Mouse (Mus musculus): Measurements from ENCODE around the gene Lgals8. TPM values are rescaled to one million over a fixed set of nuclear protein-coding genes. Genes with fewer than 3 reads are reported as not detected.

Lgals8 gene
- polyA plus RNA-seq, 1 experiment from 2014 or later, result 20.8 TPM

DNA sequence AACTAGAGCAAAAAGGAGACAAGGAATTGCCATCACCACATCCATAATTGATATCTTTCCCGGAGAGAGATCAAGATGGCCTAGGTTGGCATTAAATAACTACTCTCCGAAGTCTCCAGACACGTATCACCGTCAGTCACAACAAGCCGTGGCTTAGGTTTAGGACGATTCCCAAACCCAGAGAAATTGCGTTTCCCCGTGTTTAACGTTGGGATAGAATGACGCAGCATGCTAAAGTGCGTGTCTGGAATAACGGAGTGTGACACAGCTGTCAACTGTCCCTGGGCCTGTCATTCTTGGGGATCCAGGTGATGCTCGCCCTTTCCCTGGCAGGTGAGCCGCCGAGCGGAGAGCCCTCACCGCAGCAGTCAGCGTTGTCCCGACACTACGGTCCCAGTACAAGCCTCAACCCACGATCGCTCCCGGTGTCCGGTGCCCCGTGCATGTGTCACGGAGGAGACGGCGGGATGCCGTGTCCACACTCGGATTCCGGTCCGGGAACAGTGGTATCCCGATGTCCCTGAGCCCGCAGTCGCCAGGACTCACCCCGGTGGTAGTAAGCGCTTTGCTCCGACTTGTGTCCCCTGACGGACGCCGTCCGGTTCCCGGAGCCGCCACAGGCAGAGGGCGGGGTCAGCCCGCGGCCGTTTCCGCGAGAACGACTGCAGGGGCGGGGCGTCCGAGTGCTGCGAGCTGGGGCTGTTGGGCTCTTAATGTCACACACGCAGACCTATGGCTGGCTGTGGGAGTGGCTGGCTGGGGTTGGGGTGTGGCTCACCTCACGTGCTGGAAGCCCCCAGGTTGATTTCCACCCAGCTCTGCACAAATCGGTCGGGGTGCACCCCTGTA is 3.6 kb downstream of the Lgals8 start:
- Histone ChIP-seq H3K27ac (ENCODE audit: low read depth) (peak overlapping the region; percentile 69), H3K36me3 (ENCODE audit: insufficient read depth) (no peaks in the 10 kb centered on the region), H3K27me3 (ENCODE audit: insufficient read depth, low read length) (no peaks in the 10 kb centered on the region), H3K9ac (peak overlapping the region; percentile 76), H3K4me3 (ENCODE audit: low read depth, low read length) (peak overlapping the region; percentile 74), H3K9me3 (ENCODE audit: low read depth, low read length) (no peaks in the 10 kb centered on the region), H3K4me1 (ENCODE audit: insufficient read depth) (no peaks in the 10 kb centered on the region), H3K4me2 (peak overlapping the region; percentile 71)
- ATAC-seq (ENCODE audit: insufficient read depth) (peak; percentile 97), DNase-seq (peak; percentile 96)
- WGBS, result under 1% methylated on average over 59 of the region's 59 CpGs
- TF ChIP-seq CTCF (IDR thresholded peaks at IDR 0.05; ENCODE audit: low read depth), result no peak

DNA sequence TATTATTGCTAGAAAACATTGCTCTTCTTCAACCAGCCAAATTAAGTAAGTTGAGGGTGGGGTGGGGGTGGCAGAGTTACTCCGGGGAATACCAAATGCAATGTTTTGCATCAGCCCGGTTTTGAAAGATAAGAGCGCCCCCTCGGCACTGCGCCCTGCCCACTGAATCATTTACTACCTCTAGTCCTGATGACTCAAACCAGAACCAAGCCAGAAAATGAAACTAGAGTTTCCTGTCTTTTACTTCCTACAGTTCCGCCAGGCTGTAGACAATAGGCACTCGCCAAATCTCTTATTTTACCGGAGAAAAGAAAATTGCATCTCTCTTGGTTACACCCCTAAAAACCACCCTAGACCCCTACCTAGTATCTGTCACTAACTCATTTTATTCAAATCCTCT is 4.3 kb downstream of the Lgals8 start:
- Histone ChIP-seq H3K9ac (peak overlapping the region; percentile 76), H3K27me3 (ENCODE audit: insufficient read depth, low read length) (no peaks in the 10 kb centered on the region), H3K4me1 (ENCODE audit: insufficient read depth) (no peaks in the 10 kb centered on the region), H3K4me2 (peak overlapping the region; percentile 71), H3K4me3 (ENCODE audit: low read depth, low read length) (peak overlapping the region; percentile 74), H3K27ac (ENCODE audit: low read depth) (peak overlapping the region; percentile 69), H3K9me3 (ENCODE audit: low read depth, low read length) (no peaks in the 10 kb centered on the region), H3K36me3 (ENCODE audit: insufficient read depth) (0 out of 2 replicates have a peak, but pooled peaks cover 2% of the 10 kb centered on the region)
- 2% methylated on average over 8 of the region's 8 CpGs for WGBS
- DNase-seq (peak; percentile 75), ATAC-seq (ENCODE audit: insufficient read depth) (no peak)
- TF ChIP-seq CTCF (IDR thresholded peaks at IDR 0.05; ENCODE audit: low read depth), result peak; percentile 19; the same call in 1 of the 2 replicates

DNA sequence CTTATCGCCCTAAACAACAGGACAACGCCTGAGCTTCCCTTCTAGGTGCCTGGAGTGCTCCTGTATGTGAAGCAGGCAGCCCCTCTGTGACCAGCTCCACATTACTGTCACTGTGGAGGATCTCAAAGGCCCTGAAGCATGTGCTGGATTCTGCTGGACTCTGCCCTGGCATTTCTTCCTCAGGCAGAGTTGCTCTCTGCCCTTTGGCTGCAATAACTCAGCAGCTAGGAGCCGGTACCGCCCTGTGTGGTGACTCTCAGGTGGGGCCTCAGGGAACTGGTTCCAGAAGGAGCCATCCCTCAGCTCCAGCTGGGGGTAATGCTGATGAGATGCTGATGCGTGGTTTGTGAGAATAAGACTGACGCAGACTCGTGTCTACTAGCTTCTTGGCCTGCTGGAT is 8.0 kb downstream of the Lgals8 start:
- DNase-seq (no peak), ATAC-seq (ENCODE audit: insufficient read depth) (no peak)
- Histone ChIP-seq H3K36me3 (ENCODE audit: insufficient read depth) (peaks cover 14% of the 10 kb centered on the region), H3K9ac (no peak overlapping the region), H3K9me3 (ENCODE audit: low read depth, low read length) (no peaks in the 10 kb centered on the region), H3K4me1 (ENCODE audit: insufficient read depth) (no peaks in the 10 kb centered on the region), H3K27ac (ENCODE audit: low read depth) (no peak overlapping the region), H3K4me2 (no peak overlapping the region), H3K4me3 (ENCODE audit: low read depth, low read length) (no peak overlapping the region), H3K27me3 (ENCODE audit: insufficient read depth, low read length) (no peaks in the 10 kb centered on the region)
- 76% methylated on average over 7 of the region's 7 CpGs for WGBS
- TF ChIP-seq CTCF (IDR thresholded peaks at IDR 0.05; ENCODE audit: low read depth), result no peak

DNA sequence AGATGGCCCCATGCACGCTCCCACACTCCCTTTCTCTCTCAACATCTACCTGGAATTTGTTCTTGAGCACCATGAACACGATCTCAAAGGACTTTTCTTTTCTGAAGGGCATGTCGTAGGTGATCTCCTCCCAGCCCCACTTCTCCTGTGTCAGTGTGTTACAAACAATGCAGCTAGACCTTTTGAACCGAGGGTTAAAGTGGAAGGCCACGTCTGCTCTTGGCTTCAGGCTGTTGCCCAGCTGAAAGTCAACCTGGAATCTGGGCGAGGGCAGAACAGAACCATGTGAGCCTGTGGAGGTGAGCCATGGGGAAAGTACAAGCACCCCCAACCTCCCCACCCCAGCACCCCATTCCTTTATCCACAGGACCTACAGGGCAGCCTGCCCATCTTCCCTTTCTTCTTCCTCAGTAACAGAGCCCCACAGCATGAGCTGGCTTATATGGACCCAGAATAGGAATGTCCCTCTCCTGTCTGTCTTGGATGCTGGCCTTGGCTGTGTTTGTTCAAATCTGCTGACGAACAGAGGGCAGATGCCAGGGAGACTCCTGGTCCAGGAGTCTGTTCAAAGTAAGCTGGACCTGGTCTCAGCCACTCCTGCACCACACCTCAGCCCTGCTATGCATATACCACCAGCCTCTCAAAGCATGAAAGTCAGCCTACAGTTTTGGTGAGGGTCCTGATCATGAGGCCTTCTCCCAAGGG is 9.9 kb downstream of the Lgals8 start:
- Histone ChIP-seq H3K27me3 (ENCODE audit: insufficient read depth, low read length) (no peaks in the 10 kb centered on the region), H3K27ac (ENCODE audit: low read depth) (no peak overlapping the region), H3K36me3 (ENCODE audit: insufficient read depth) (peaks cover 14% of the 10 kb centered on the region), H3K4me1 (ENCODE audit: insufficient read depth) (no peaks in the 10 kb centered on the region), H3K4me2 (no peak overlapping the region), H3K4me3 (ENCODE audit: low read depth, low read length) (no peak overlapping the region), H3K9ac (no peak overlapping the region), H3K9me3 (ENCODE audit: low read depth, low read length) (no peaks in the 10 kb centered on the region)
- DNase-seq (no peak), ATAC-seq (ENCODE audit: insufficient read depth) (no peak)
- WGBS, result 74% methylated on average over 7 of the region's 7 CpGs
- no peak for TF ChIP-seq CTCF (IDR thresholded peaks at IDR 0.05; ENCODE audit: low read depth)

DNA sequence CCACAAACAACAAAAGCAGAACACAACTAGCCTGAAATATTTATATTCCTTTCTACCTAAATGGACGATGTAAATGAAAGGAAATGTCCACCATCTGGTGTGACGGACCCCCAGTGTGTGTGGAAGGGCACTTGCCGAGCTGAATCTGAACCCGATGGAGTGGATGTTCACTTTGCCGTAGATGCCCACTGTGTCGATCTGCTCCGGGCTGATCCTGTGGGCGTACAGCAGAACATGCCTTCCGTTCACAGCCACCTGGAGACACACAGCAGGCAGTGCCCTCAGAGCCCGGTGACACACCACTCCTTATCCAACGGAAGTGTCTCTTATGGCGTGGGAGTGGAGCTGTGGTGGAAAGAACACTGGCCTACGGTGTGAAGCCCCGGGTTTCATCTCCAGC is 11.6 kb downstream of the Lgals8 start:
- TF ChIP-seq CTCF (IDR thresholded peaks at IDR 0.05; ENCODE audit: low read depth), result no peak
- H3K36me3 ChIP-seq (ENCODE audit: insufficient read depth), result peaks cover 14% of the 10 kb centered on the region
- no peaks in the 10 kb centered on the region for H3K4me1 ChIP-seq (ENCODE audit: insufficient read depth)
- H3K27me3 ChIP-seq (ENCODE audit: insufficient read depth, low read length), result no peaks in the 10 kb centered on the region
- no peak overlapping the region for H3K4me3 ChIP-seq (ENCODE audit: low read depth, low read length)
- H3K4me2 ChIP-seq, result no peak overlapping the region
- H3K27ac ChIP-seq (ENCODE audit: low read depth), result no peak overlapping the region
- 89% methylated on average over 14 of the region's 14 CpGs for WGBS
- H3K9ac ChIP-seq, result no peak overlapping the region
- ATAC-seq (ENCODE audit: insufficient read depth), result no peak
- DNase-seq, result no peak
- no peaks in the 10 kb centered on the region for H3K9me3 ChIP-seq (ENCODE audit: low read depth, low read length)

DNA sequence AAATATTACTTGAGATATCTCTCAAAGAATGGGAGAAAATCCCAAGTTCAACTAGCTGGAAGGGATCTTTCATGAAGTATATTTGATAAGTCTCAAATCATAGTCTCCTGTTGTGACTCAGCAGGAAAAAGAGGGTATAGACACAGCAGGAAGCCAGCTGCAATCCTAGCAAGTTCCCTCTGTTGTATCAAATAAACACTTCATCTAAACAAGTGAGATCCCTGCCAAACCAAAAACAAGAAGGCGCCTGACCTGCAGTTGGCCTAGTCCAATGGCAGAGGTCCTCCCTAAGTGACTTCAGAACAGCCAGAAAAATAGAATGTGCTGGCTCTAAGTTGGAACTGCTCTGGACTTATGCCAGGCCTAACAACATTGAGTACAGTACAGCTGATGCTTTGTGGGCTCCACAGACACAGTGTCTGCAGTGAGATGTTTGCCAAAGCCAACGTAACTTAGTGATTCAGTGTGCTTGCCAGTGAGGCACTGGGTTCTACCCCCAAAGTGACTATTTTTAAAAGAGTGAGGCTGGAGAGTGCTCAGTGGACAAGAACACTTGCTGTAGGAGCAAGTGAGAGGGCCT is 22.6 kb downstream of the Lgals8 start:
- Histone ChIP-seq H3K36me3 (ENCODE audit: insufficient read depth) (peaks cover 38% of the 10 kb centered on the region), H3K27ac (ENCODE audit: low read depth) (no peak overlapping the region), H3K4me3 (ENCODE audit: low read depth, low read length) (no peak overlapping the region), H3K9me3 (ENCODE audit: low read depth, low read length) (no peaks in the 10 kb centered on the region), H3K4me2 (no peak overlapping the region), H3K9ac (no peak overlapping the region), H3K4me1 (ENCODE audit: insufficient read depth) (no peaks in the 10 kb centered on the region), H3K27me3 (ENCODE audit: insufficient read depth, low read length) (no peaks in the 10 kb centered on the region)
- 43% methylated on average over 2 of the region's 2 CpGs for WGBS
- ATAC-seq (ENCODE audit: insufficient read depth), result peak; percentile 91
- TF ChIP-seq CTCF (IDR thresholded peaks at IDR 0.05; ENCODE audit: low read depth), result no peak
- peak; percentile 84 for DNase-seq

DNA sequence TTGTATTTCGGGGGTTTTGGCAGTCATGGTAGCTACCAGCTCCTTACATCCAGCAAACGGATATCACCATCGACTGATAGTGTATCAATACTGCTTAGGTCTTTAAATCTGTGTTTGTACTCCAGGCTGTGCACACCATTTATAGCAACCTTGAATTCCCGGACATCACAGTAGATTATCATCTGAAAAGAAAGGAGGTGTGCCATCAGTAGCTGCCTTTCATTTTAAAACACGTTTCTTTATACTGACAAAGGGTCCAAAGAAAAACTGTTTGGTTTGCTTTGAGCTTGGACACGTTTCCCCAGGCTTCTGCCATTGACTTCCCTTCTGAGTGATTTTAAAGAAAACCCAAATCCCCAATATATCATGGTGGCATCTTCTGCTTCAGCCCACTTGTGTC is 23.9 kb downstream of the Lgals8 start:
- Histone ChIP-seq H3K27ac (ENCODE audit: low read depth) (no peak overlapping the region), H3K9ac (no peak overlapping the region), H3K4me1 (ENCODE audit: insufficient read depth) (no peaks in the 10 kb centered on the region), H3K27me3 (ENCODE audit: insufficient read depth, low read length) (no peaks in the 10 kb centered on the region), H3K4me3 (ENCODE audit: low read depth, low read length) (no peak overlapping the region), H3K4me2 (no peak overlapping the region), H3K9me3 (ENCODE audit: low read depth, low read length) (no peaks in the 10 kb centered on the region), H3K36me3 (ENCODE audit: insufficient read depth) (peaks cover 47% of the 10 kb centered on the region)
- no peak for DNase-seq
- 80% methylated on average over 6 of the region's 6 CpGs for WGBS
- no peak for ATAC-seq (ENCODE audit: insufficient read depth)
- no peak for TF ChIP-seq CTCF (IDR thresholded peaks at IDR 0.05; ENCODE audit: low read depth)
